Mouse (Mus musculus) leukemia stem cell, adult 10-12 weeks (primary cell): Measurements from ENCODE around the gene Cgref1. TPM values are rescaled to one million over a fixed set of nuclear protein-coding genes. Genes with fewer than 3 reads are reported as not detected.

ENCODE experiments used
- polyA plus RNA-seq: library from polyadenylated mRNA; stranded (reverse); fragments of >175 nt; gene quantifications from 2 replicates; pipeline ENCODE4 v1.2.3, GENCODE M21; 2012; ENCODE audit warnings: low replicate concordance

Gene Cgref1
- not detected in 2 replicates for polyA plus RNA-seq

GRCm38 (mm10) chr5:30944956-30945781 lies at the start of gene Cgref1:
Gene Cgref1, minus strand, starts transcription at chr5:30945591.

GRCm38 (mm10) chr5:30968416-30968815 lies 23.0 kb upstream of the Cgref1 start, which contains the start of gene Tcf23:
Gene Tcf23, plus strand, starts transcription at chr5:30968662.

GRCm38 (mm10) chr5:30959966-30960501 lies 14.6 kb upstream of the Cgref1 start, which contains the start of gene Preb:
Gene Preb, minus strand, starts transcription at chr5:30960361.

GRCm38 (mm10) chr5:30921256-30922033 lies 23.9 kb downstream of the Cgref1 start, which contains the start of gene Khk:
Gene Khk, plus strand, starts transcription at chr5:30921431.

GRCm38 (mm10) chr5:30913060-30913841 lies 32.1 kb downstream of the Cgref1 start, which contains the start of gene Emilin1:
Gene Emilin1, plus strand, starts transcription at chr5:30913402.

GRCm38 (mm10) chr5:30907413-30908059 lies 37.9 kb downstream of the Cgref1 start, which contains the start of gene Ost4:
Gene Ost4, minus strand, starts transcription at chr5:30907788.

GRCm38 (mm10) chr5:30888337-30889087 lies 56.9 kb downstream of the Cgref1 start, which contains the start of gene Agbl5:
Gene Agbl5, plus strand, starts transcription at chr5:30888694.

Other genes with a start within 250 kb of the Cgref1 start
- gene Dpysl5, start 234.0 kb downstream of the Cgref1 start, polyA plus RNA-seq = 0.19 and 0.23 TPM in 2 replicates
- 9.3 and 21.1 TPM in 2 replicates for gene Mapre3, start 130.9 kb downstream of the Cgref1 start, polyA plus RNA-seq
- gene Tmem214, start 77.6 kb downstream of the Cgref1 start, polyA plus RNA-seq = 13.1 and 32.5 TPM in 2 replicates
- 40.6 and 66.1 TPM in 2 replicates for gene Agbl5, start 56.9 kb downstream of the Cgref1 start, polyA plus RNA-seq
- gene Ost4, start 37.8 kb downstream of the Cgref1 start, polyA plus RNA-seq = 52.3 and 99.1 TPM in 2 replicates
- gene Emilin1, start 32.2 kb downstream of the Cgref1 start, polyA plus RNA-seq = 5.9 and 22.8 TPM in 2 replicates
- 6.8 and 14.6 TPM in 2 replicates for gene Khk, start 24.2 kb downstream of the Cgref1 start, polyA plus RNA-seq
- 106 and 114 TPM in 2 replicates for gene Preb, start 14.8 kb upstream of the Cgref1 start, polyA plus RNA-seq
- 0.23 and 0.33 TPM in 2 replicates for gene Tcf23, start 23.1 kb upstream of the Cgref1 start, polyA plus RNA-seq
- 8.0 and 9.4 TPM in 2 replicates for gene Atraid, start 102.7 kb upstream of the Cgref1 start, polyA plus RNA-seq
- 1.1 and 10.6 TPM in 2 replicates for gene Slc5a6, start 103.3 kb upstream of the Cgref1 start, polyA plus RNA-seq
- gene Cad, start 109.2 kb upstream of the Cgref1 start, polyA plus RNA-seq = 574 and 647 TPM in 2 replicates
- gene Dnajc5g, start 160.7 kb upstream of the Cgref1 start, polyA plus RNA-seq = not detected in 2 replicates
- 0.68 TPM in 1 of 2 replicates, not detected in the other for gene Slc30a3, start 162.6 kb upstream of the Cgref1 start, polyA plus RNA-seq
- gene Trim54, start 171.1 kb upstream of the Cgref1 start, polyA plus RNA-seq = not detected in 2 replicates
- gene Ucn, start 193.2 kb upstream of the Cgref1 start, polyA plus RNA-seq = not detected in 2 replicates
- 8.5 and 16.4 TPM in 2 replicates for gene Mpv17, start 208.7 kb upstream of the Cgref1 start, polyA plus RNA-seq
- 6.5 and 9.2 TPM in 2 replicates for gene Gm29609, start 234.3 kb upstream of the Cgref1 start, polyA plus RNA-seq
- 26.5 and 69.9 TPM in 2 replicates for gene Gtf3c2, start 234.6 kb upstream of the Cgref1 start, polyA plus RNA-seq
- 13.8 and 16.2 TPM in 2 replicates for gene Snx17, start 247.6 kb upstream of the Cgref1 start, polyA plus RNA-seq
- 180 and 338 TPM in 2 replicates for gene Eif2b4, start 247.8 kb upstream of the Cgref1 start, polyA plus RNA-seq